Mouse (Mus musculus) neutrophil, adult 83 days (primary cell): Measurements from ENCODE around the gene Zmym5. TPM values are rescaled to one million over a fixed set of nuclear protein-coding genes. Genes with fewer than 3 reads are reported as not detected.

Experiments
- total RNA-seq, 2 experiments: library from RNA; stranded (reverse); gene quantifications; one replicate each; pipeline ENCODE4 v1.2.4; 2023

Zmym5 gene
- 10 to 100 TPM; 22.6 to 26.7 TPM for total RNA-seq

DNA sequence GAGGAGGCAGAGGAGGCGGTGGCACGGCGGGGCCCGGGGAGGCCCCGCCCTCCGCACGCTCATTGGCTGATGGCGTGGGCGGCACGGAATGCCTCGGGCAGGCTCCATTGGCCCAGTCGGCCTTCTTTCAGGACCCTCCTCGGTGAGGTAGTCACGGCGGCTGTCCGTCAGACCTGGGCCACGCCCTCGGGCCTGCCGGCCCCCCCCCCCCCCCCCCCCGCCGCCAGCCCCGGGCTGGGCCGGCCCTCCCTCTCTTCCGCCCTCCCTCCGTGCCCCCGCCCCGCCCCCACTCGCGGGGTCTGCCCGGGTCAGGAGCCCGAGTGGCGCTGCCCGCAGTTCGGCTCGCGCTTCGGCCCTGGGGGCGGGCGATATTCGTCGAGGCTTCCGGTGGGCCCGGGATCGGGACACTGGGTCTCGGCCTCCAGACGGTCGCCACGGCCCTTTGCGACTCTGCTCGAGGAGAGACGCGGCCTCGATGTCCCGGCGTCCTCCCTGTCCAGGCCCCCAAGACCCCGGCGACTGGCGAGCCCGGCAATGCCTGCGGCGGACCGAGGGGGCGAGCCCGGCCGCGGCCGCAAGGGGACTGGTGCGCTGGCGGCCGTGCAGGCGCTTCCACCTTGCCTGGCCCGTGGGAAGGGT, at the start of gene Zmym5:
Gene Zmym5, minus strand, starts transcription at position 16 of the 639 bp plus-strand sequence.

GRCm38 (mm10) chr14:56778200-56778932, 33.1 kb downstream of the Zmym5 start, which contains the start of gene Pspc1:
Gene Pspc1 (minus strand): TSS chr14:56778316.

Other genes starting within 250 kb of the Zmym5 start
- 10 to 100 TPM; 16.6 to 17.6 TPM for gene Cenpj, start 236.3 kb downstream of the Zmym5 start, total RNA-seq
- gene Parp4, start 236.1 kb downstream of the Zmym5 start, total RNA-seq = 10 to 100 TPM; 52.4 to 52.8 TPM
- 10 to 100 TPM; 12.7 to 13.2 TPM for gene Mphosph8, start 143.5 kb downstream of the Zmym5 start, total RNA-seq
- gene Pspc1, start 33.4 kb downstream of the Zmym5 start, total RNA-seq = 10 to 100 TPM; 39.8 to 49.0 TPM
- 10 to 100 TPM; 52.8 to 69.8 TPM for gene Zmym2, start 74.9 kb upstream of the Zmym5 start, total RNA-seq
- not detected for gene Gja3, start 246.4 kb upstream of the Zmym5 start, total RNA-seq